In the genomic region with DNA sequence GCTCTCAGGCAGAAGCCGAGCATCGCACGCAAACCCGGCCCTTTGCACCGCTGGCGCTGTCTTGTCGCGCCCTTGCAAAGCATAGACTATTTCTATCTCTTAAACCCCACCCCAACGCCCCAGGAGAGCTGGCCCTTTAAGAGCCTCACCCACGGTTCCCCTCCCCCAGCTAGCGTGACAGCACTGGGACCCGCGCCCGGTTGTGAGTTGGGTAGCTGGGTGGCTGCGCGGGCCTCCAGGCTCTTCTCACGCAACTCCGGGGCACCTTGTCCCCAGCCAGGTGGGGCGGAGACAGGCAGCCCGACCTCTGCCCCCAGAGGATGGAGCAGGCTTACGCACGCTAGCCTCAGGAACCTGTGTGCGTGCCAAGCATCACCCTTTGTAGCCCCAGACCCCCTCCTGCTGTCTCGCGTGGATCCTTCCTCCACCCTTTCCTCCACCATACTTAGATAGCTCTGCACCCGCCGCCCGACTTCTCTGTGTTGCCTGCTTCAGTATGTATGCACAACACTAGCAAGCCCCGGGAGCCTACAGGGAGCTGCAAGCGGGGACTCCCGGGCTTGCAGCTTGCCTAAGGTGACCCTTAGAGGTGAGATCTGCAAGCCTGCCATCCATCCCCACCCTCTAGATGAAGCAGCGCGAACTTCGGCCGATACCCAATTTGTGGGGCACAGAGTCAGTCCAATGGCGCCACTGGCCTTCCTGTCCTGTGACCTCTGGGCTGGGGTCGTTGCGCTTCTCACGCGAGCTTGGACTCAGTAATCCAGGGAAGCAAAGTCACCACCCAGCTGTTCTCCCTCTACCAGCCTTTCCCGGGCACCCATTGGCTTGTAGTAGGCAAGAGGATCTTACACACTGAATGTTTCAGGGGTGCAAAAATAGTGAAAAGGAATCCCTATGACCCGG, we compare ENCODE assay signal across 8 mouse cellular contexts. TPM values are rescaled to one million over a fixed set of nuclear protein-coding genes. Genes with fewer than 3 reads are reported as not detected.
DNase-seq lines count a peak whose midpoint lies in the region; ATAC-seq and TF ChIP-seq lines count a peak whose summit lies in the region.

No protein-coding gene starts in this region.

- no peak for TF ChIP-seq CTCF in heart, adult 2 months (IDR thresholded peaks at IDR 0.05)
- TF ChIP-seq CTCF in stomach, postnatal 0 days (IDR thresholded peaks at IDR 0.05; ENCODE audit: low read depth), result no peak

- H3K9ac ChIP-seq in heart, adult 2 months (ENCODE audit: low read depth, low read length), result peak overlapping the region; percentile 57
- peak overlapping the region; percentile 54 for H3K9ac ChIP-seq in midbrain, embryonic 11.5 days (ENCODE audit: low read length)
- H3K9ac ChIP-seq in stomach, postnatal 0 days (ENCODE audit: low read length), result peak overlapping the region; percentile 53

- peaks cover 26% of the 10 kb centered on the region for H3K4me1 ChIP-seq in embryonic facial prominence, embryonic 10.5 days
- H3K4me1 ChIP-seq in heart, adult 2 months (ENCODE audit: control insufficient read depth, insufficient read depth, low read length), result peaks cover 7% of the 10 kb centered on the region
- peaks cover 6% of the 10 kb centered on the region for H3K4me1 ChIP-seq in midbrain, embryonic 11.5 days (ENCODE audit: control insufficient read depth, insufficient read depth, low read length)
- H3K4me1 ChIP-seq in stomach, postnatal 0 days (replicated peaks; ENCODE audit: control insufficient read depth, insufficient read depth), result no peaks in the 10 kb centered on the region

- TF ChIP-seq EP300 in heart, adult 2 months (IDR thresholded peaks at IDR 0.05; ENCODE audit: insufficient read depth, low read depth, low read length), result no peak
- no peak for TF ChIP-seq EP300 in stomach, postnatal 0 days (optimal IDR thresholded peaks at IDR 0.05)

- peak; percentile 11 to 57 for DNase-seq in adrenal gland, adult (ENCODE audit: inconsistent age in 2 of 2, low spot score in 1 of 2)
- DNase-seq in adrenal gland, postnatal 4 days (ENCODE audit: low spot score in 2 of 2), result no peak
- peak; percentile 44 for DNase-seq in embryonic facial prominence, embryonic 10.5 days (ENCODE audit: low spot score)
- DNase-seq in heart, adult 2 months, result peak; percentile 48 to 62
- peak; percentile 69 for DNase-seq in kidney, adult 18-20 months
- peak; percentile 44 for DNase-seq in left cerebral cortex, postnatal 4 days
- peak; percentile 91 for DNase-seq in midbrain, embryonic 11.5 days (ENCODE audit: low spot score, missing footprints)
- DNase-seq in stomach, postnatal 0 days (ENCODE audit: low spot score), result peak; percentile 48

- H3K27me3 ChIP-seq in embryonic facial prominence, embryonic 10.5 days (replicated peaks; ENCODE audit: low read depth, poor library complexity, severe bottlenecking), result peaks cover 66% of the 10 kb centered on the region
- 0 out of 2 replicates have a peak, but pooled peaks cover 2% of the 10 kb centered on the region for H3K27me3 ChIP-seq in heart, adult 2 months (ENCODE audit: control insufficient read depth, insufficient read depth, low read length)
- peaks cover 21% of the 10 kb centered on the region for H3K27me3 ChIP-seq in midbrain, embryonic 11.5 days (ENCODE audit: control insufficient read depth, insufficient read depth, low read length)
- H3K27me3 ChIP-seq in stomach, postnatal 0 days (ENCODE audit: control insufficient read depth, insufficient read depth, low read length), result 0 out of 2 replicates have a peak, but pooled peaks cover 4% of the 10 kb centered on the region

- no peak for TF ChIP-seq POLR2A in heart, adult 2 months (IDR thresholded peaks at IDR 0.05; ENCODE audit: insufficient read depth, low read depth, low read length)

- WGBS in embryonic facial prominence, embryonic 10.5 days, result 1% methylated on average over 42 of the region's 42 CpGs
- WGBS in heart, adult 2 months, result 4% methylated on average over 42 of the region's 42 CpGs
- under 1% methylated on average over 42 of the region's 42 CpGs for WGBS in midbrain, embryonic 11.5 days
- 3% methylated on average over 42 of the region's 42 CpGs for WGBS in stomach, postnatal 0 days

- intact Hi-C loops in heart, adult 2 months (cut with DNase I), result no loop called here
- intact Hi-C loops in left cerebral cortex, postnatal 4 days (cut with DNase I), result no loop called here

- H3K27ac ChIP-seq in embryonic facial prominence, embryonic 10.5 days (replicated peaks), result peak overlapping the region; percentile 51; the same call in 1 of the 2 replicates
- H3K27ac ChIP-seq in heart, adult 2 months, result no peak overlapping the region
- no peak overlapping the region for H3K27ac ChIP-seq in midbrain, embryonic 11.5 days (ENCODE audit: low read depth, low read length)
- no peak overlapping the region for H3K27ac ChIP-seq in stomach, postnatal 0 days (replicated peaks)

- no peaks in the 10 kb centered on the region for H3K9me3 ChIP-seq in embryonic facial prominence, embryonic 10.5 days
- H3K9me3 ChIP-seq in midbrain, embryonic 11.5 days (ENCODE audit: control insufficient read depth, low read length), result no peaks in the 10 kb centered on the region
- no peaks in the 10 kb centered on the region for H3K9me3 ChIP-seq in stomach, postnatal 0 days (ENCODE audit: control insufficient read depth, low read length)

- no peak for ATAC-seq in midbrain, embryonic 11.5 days (ENCODE audit: low FRiP score)
- peak; percentile 27; the same call in 1 of the 2 replicates for ATAC-seq in stomach, postnatal 0 days (ENCODE audit: low FRiP score, low TSS enrichment)

- no peaks in the 10 kb centered on the region for H3K79me2 ChIP-seq in heart, adult 2 months (replicated peaks; ENCODE audit: control insufficient read depth, insufficient read depth, low read length)

- peak overlapping the region; percentile 72 for H3K4me2 ChIP-seq in midbrain, embryonic 11.5 days
- H3K4me2 ChIP-seq in stomach, postnatal 0 days (replicated peaks; ENCODE audit: low read depth), result peak overlapping the region; percentile 64

- no peaks in the 10 kb centered on the region for H3K36me3 ChIP-seq in embryonic facial prominence, embryonic 10.5 days (replicated peaks)
- H3K36me3 ChIP-seq in heart, adult 2 months (ENCODE audit: control insufficient read depth, insufficient read depth, low read length), result no peaks in the 10 kb centered on the region
- H3K36me3 ChIP-seq in midbrain, embryonic 11.5 days (ENCODE audit: control insufficient read depth, insufficient read depth, low read length), result no peaks in the 10 kb centered on the region
- no peaks in the 10 kb centered on the region for H3K36me3 ChIP-seq in stomach, postnatal 0 days (ENCODE audit: control insufficient read depth, insufficient read depth, low read length)

- H3K4me3 ChIP-seq in embryonic facial prominence, embryonic 10.5 days, result peak overlapping the region; percentile 64
- peak overlapping the region; percentile 47 for H3K4me3 ChIP-seq in heart, adult 2 months
- peak overlapping the region; percentile 37 for H3K4me3 ChIP-seq in midbrain, embryonic 11.5 days (ENCODE audit: low read depth, low read length)
- peak overlapping the region; percentile 39 for H3K4me3 ChIP-seq in stomach, postnatal 0 days (ENCODE audit: low read depth, low read length)

RNA-seq across cellular contexts. Expression of a gene that starts 8.9 kb away (rescaled TPM):
- total RNA-seq in adrenal gland, postnatal 4 days (2021), result under 1 TPM in 1 of 2 experiments, not detected in 1; 0.31 TPM
- polyA plus RNA-seq in embryonic facial prominence, embryonic 10.5 days (2016; fragmentation: Nextera tagmentation; extraction: Ambion mirVana), result 0.07 TPM in 1 of 2 replicates, not detected in the other
- total RNA-seq in heart, adult 2 months (2021), result under 1 TPM; 0.09 to 0.13 TPM
- polyA plus RNA-seq in heart, adult 2 months (2012; rRNA removed), result 0.20 and 0.78 TPM in 2 replicates
- 1 to 10 TPM in 1 of 2 experiments, under 1 TPM in 1; 0.95 to 1.1 TPM for total RNA-seq in left cerebral cortex, postnatal 4 days (2021)
- not detected in 2 replicates for polyA plus RNA-seq in midbrain, embryonic 11.5 days (2014; fragmentation: Nextera tagmentation; extraction: Ambion mirVana)
- polyA plus RNA-seq in stomach, postnatal 0 days (2015; fragmentation: Nextera tagmentation; extraction: Ambion mirVana), result 0.07 and 0.11 TPM in 2 replicates

RNA-seq across cellular contexts. Expression of a gene that starts 11.7 kb away (rescaled TPM):
- 10 to 100 TPM; 19.0 to 20.4 TPM for total RNA-seq in adrenal gland, postnatal 4 days (2021)
- polyA plus RNA-seq in embryonic facial prominence, embryonic 10.5 days (2016; fragmentation: Nextera tagmentation; extraction: Ambion mirVana), result 45.5 and 46.7 TPM in 2 replicates
- total RNA-seq in heart, adult 2 months (2021), result 1 to 10 TPM; 5.3 to 5.7 TPM
- polyA plus RNA-seq in heart, adult 2 months (2012; rRNA removed), result 5.5 and 6.6 TPM in 2 replicates
- 10 to 100 TPM; 19.1 to 20.2 TPM for total RNA-seq in left cerebral cortex, postnatal 4 days (2021)
- 27.7 and 30.0 TPM in 2 replicates for polyA plus RNA-seq in midbrain, embryonic 11.5 days (2014; fragmentation: Nextera tagmentation; extraction: Ambion mirVana)
- 13.6 and 15.2 TPM in 2 replicates for polyA plus RNA-seq in stomach, postnatal 0 days (2015; fragmentation: Nextera tagmentation; extraction: Ambion mirVana)

RNA-seq across cellular contexts. Expression of a gene that starts 13.1 kb away (rescaled TPM):
- 1 to 10 TPM in 1 of 2 experiments, not detected in 1; 8.7 TPM for total RNA-seq in adrenal gland, postnatal 4 days (2021)
- polyA plus RNA-seq in embryonic facial prominence, embryonic 10.5 days (2016; fragmentation: Nextera tagmentation; extraction: Ambion mirVana), result not detected in 2 replicates
- total RNA-seq in heart, adult 2 months (2021), result not detected
- 1.00 TPM in 1 of 2 replicates, not detected in the other for polyA plus RNA-seq in heart, adult 2 months (2012; rRNA removed)
- not detected for total RNA-seq in left cerebral cortex, postnatal 4 days (2021)
- polyA plus RNA-seq in midbrain, embryonic 11.5 days (2014; fragmentation: Nextera tagmentation; extraction: Ambion mirVana), result not detected in 2 replicates
- polyA plus RNA-seq in stomach, postnatal 0 days (2015; fragmentation: Nextera tagmentation; extraction: Ambion mirVana), result not detected in 2 replicates

RNA-seq across cellular contexts. Expression of a gene that starts 43.2 kb away (rescaled TPM):
- total RNA-seq in adrenal gland, postnatal 4 days (2021), result 10 to 100 TPM; 91.3 to 92.4 TPM
- polyA plus RNA-seq in embryonic facial prominence, embryonic 10.5 days (2016; fragmentation: Nextera tagmentation; extraction: Ambion mirVana), result 33.2 and 38.3 TPM in 2 replicates
- 10 to 100 TPM; 23.3 to 29.7 TPM for total RNA-seq in heart, adult 2 months (2021)
- 19.4 and 20.6 TPM in 2 replicates for polyA plus RNA-seq in heart, adult 2 months (2012; rRNA removed)
- total RNA-seq in left cerebral cortex, postnatal 4 days (2021), result 100 to 1,000 TPM; 133 to 137 TPM
- 29.2 and 32.3 TPM in 2 replicates for polyA plus RNA-seq in midbrain, embryonic 11.5 days (2014; fragmentation: Nextera tagmentation; extraction: Ambion mirVana)
- polyA plus RNA-seq in stomach, postnatal 0 days (2015; fragmentation: Nextera tagmentation; extraction: Ambion mirVana), result 20.7 and 23.9 TPM in 2 replicates

Comparison
In these comparisons a context has a peak if more than half of its experiments do, and no peak if none do; other contexts are left out.
1. DNase-seq: peak in adrenal gland, adult (2 of 2), embryonic facial prominence, embryonic 10.5 days (single experiment), heart, adult 2 months (2 of 2), kidney, adult 18-20 months (single experiment), left cerebral cortex, postnatal 4 days (single experiment), midbrain, embryonic 11.5 days (single experiment) and stomach, postnatal 0 days (single experiment); none in adrenal gland, postnatal 4 days (0 of 2).
2. Peak in every context shown above with its lines, with median percentiles within 50 percentile points of each other: H3K4me3 ChIP-seq and H3K9ac ChIP-seq.